Mouse (Mus musculus): ENCODE results near the gene Prkch. TPM values are rescaled to one million over a fixed set of nuclear protein-coding genes. Genes with fewer than 3 reads are reported as not detected.
"Not testable (repeated sequence)": the region's sequence is repeated elsewhere in the genome, so short reads cannot be mapped to it uniquely, and the experiment has no call there.

Prkch gene
- 4.0 and 4.9 TPM in 2 replicates for polyA plus RNA-seq (2016; fragmentation: Nextera tagmentation; extraction: Ambion mirVana)

DNA sequence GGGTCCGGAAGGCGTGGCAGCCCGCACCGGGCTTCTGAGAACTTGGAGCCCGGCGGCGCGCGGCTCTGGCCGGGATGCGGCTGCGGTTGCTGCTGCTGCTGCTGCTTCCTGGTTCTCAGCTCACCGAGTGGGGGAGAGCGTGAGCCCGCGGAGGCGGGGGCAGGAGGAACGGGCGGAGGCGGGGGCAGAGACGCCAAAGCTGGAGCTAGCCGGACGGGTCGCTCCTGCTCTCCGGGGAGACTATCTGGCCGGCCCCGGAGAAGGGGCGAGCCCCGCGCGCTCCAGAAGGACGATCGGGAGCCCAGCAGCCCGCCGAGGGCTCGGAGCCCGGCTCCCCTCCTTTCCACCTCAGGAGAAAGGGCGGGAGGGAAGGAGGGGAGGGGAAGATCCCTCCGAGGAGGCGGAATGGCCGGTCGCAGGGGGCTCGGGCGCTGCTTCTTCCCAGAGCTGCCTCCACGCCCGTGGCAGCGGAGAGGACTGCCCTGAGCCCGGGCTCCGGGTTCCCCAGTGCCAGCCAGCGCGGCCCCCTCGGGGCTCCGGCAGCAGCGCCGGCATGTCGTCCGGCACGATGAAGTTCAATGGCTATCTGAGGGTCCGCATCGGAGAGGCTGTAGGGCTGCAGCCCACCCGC is at the start of gene Prkch:
Gene Prkch, plus strand, starts transcription at position 187 of the 631 bp plus-strand sequence.
- H3K4me3 ChIP-seq, result peak within 1 kb of the TSS; percentile 75
- H3K9me3 ChIP-seq (replicated peaks), result no peaks in the 10 kb centered on the region
- no peaks in the 10 kb centered on the region for H3K36me3 ChIP-seq
- peak; percentile 87 for DNase-seq (ENCODE audit: low spot score)
- peaks cover 73% of the 10 kb centered on the region for H3K27me3 ChIP-seq (ENCODE audit: low read depth, poor library complexity, severe bottlenecking)
- peaks cover 21% of the 10 kb centered on the region for H3K4me1 ChIP-seq
- H3K27ac ChIP-seq (replicated peaks), result peak within 1 kb of the TSS; percentile 87
- under 1% methylated on average over 53 of the region's 61 CpGs for WGBS

DNA sequence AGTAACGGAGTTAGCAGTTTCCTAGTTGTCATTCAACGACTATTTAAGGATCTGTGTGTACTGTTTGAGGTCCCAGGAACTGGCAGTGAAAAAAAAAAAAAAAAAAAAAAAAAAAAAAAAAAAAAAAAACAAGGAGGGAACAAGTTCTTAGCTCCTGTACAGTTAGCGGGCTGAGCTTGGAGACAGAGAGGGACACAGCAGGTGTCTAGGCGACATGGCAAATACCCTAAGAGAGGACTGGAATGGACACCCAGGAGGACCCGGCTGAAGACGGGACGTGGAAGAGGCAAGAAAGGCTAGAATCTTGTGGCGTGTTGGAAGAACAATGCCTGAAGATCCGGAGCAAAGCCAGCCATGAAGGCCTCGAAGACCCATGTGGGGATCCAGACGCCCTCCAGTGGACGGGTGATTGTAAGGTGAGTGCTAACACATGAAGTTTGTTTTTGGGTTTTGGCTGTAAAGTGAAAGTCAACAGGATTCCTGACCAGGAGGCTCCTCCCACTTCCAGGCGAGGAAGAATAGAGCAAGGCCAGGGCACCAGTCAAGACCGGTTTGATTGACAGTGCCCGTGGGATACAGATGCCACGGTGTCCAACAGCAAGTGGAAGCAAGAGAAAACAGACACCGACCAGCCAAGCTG is 47.0 kb upstream of the Prkch start:
- Histone ChIP-seq H3K27me3 (ENCODE audit: low read depth, poor library complexity, severe bottlenecking) (peaks cover 20% of the 10 kb centered on the region), H3K27ac (replicated peaks) (no peak overlapping the region), H3K36me3 (no peaks in the 10 kb centered on the region), H3K4me3 (peak overlapping the region; percentile 14), H3K9me3 (replicated peaks) (no peaks in the 10 kb centered on the region), H3K4me1 (peaks cover 14% of the 10 kb centered on the region)
- 30% methylated on average over 17 of the region's 17 CpGs for WGBS
- DNase-seq (ENCODE audit: low spot score), result no peak

DNA sequence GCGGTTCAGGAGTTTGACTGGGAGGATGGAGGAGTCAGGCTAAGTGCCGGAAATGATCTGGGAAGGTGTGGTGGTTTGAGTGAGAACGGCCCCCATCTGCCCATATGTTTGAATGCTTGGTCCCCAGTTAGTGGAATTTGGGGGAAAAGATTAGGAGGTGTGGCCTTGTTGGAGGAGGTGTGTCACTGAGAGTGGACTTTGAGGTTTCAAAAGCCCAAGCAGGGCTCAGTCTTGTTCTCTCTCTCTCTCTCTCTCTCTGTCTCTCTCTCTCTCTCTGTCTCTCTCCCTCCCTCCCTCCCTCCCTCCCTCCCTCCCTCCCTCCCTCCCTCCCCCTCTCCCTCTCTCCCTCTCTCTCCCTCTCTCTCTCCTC is 46.5 kb upstream of the Prkch start:
- H3K36me3 ChIP-seq; H3K9me3 ChIP-seq (replicated peaks); DNase-seq (ENCODE audit: low spot score); H3K27ac ChIP-seq (replicated peaks): not testable (repeated sequence)
- H3K4me3 ChIP-seq, result peak overlapping the region; percentile 14; the same call in 1 of the 2 replicates
- 62% methylated on average over 3 of the region's 3 CpGs for WGBS
- peaks cover 25% of the 10 kb centered on the region for H3K27me3 ChIP-seq (ENCODE audit: low read depth, poor library complexity, severe bottlenecking)
- peaks cover 14% of the 10 kb centered on the region for H3K4me1 ChIP-seq

DNA sequence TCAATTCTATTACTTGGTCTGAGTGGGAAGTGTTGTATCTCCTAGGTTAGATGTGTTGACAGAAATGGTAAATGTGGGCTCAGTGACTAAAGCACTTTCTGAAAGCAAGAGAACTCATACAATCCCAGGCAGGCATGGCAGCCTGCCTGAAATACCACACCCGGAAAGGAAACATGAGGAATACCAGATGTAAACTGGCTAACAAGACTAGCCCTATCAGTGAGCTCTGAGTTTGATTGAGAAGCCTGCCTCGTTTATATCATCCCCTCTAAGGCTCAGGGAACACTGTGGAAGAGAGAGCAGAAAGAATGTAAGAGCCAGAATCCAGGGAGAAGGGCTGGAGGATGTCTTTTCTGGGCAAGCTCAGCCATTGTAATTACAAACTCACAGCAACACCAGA is 45.4 kb upstream of the Prkch start:
- WGBS, result 50% methylated on average over 2 of the region's 2 CpGs
- no peaks in the 10 kb centered on the region for H3K9me3 ChIP-seq (replicated peaks)
- peaks cover 35% of the 10 kb centered on the region for H3K27me3 ChIP-seq (ENCODE audit: low read depth, poor library complexity, severe bottlenecking)
- H3K27ac ChIP-seq (replicated peaks), result no peak overlapping the region
- no peaks in the 10 kb centered on the region for H3K36me3 ChIP-seq
- H3K4me3 ChIP-seq, result peak overlapping the region; percentile 16; the same call in 1 of the 2 replicates
- DNase-seq (ENCODE audit: low spot score), result no peak
- peaks cover 14% of the 10 kb centered on the region for H3K4me1 ChIP-seq

DNA sequence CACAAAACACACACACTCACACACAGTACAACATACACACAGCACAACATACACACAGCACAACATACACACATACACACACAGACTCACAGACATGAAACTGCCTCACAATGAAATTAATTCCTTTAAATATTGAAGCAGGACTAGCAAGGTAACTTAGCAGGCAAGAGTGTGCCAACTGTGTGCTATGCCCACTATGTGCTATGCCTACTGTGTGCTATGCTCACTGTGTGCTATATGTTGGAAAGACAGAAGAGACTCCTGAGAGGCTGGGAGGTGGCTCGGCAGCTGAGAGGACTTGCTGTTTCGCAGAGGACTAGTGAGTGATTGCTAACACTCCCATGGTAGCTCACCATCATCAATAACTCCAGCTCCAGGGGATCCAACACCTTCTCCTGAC is 44.2 kb upstream of the Prkch start:
- no peak overlapping the region for H3K4me3 ChIP-seq
- WGBS, result 92% methylated on average over 2 of the region's 2 CpGs
- no peaks in the 10 kb centered on the region for H3K36me3 ChIP-seq
- H3K9me3 ChIP-seq (replicated peaks), result no peaks in the 10 kb centered on the region
- no peak overlapping the region for H3K27ac ChIP-seq (replicated peaks)
- H3K27me3 ChIP-seq (ENCODE audit: low read depth, poor library complexity, severe bottlenecking), result peaks cover 48% of the 10 kb centered on the region
- DNase-seq (ENCODE audit: low spot score), result no peak
- peaks cover 17% of the 10 kb centered on the region for H3K4me1 ChIP-seq

DNA sequence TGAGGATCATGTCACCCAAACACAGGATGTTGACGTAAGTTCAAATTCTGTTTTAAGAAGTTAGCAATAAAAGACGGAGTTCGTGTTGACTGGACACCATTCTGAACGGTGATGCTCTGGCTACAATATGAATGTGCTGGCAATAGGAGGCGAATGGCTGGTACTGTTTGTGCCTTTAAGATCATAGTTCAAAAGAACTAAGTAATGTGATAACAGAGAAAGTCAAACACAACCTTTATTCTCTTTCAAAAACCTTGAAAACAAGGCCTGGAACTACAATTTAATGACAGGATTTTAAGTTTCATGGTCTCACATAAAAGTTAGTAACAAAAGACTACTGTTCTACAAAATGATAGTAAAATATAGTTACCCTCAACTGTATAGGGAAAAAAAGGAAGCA is 41.4 kb upstream of the Prkch start:
- no peaks in the 10 kb centered on the region for H3K9me3 ChIP-seq (replicated peaks)
- WGBS, result 92% methylated on average over 5 of the region's 5 CpGs
- DNase-seq (ENCODE audit: low spot score), result no peak
- H3K4me1 ChIP-seq, result peaks cover 16% of the 10 kb centered on the region
- H3K4me3 ChIP-seq, result no peak overlapping the region
- no peaks in the 10 kb centered on the region for H3K36me3 ChIP-seq
- H3K27ac ChIP-seq (replicated peaks), result no peak overlapping the region
- peaks cover 76% of the 10 kb centered on the region for H3K27me3 ChIP-seq (ENCODE audit: low read depth, poor library complexity, severe bottlenecking)

DNA sequence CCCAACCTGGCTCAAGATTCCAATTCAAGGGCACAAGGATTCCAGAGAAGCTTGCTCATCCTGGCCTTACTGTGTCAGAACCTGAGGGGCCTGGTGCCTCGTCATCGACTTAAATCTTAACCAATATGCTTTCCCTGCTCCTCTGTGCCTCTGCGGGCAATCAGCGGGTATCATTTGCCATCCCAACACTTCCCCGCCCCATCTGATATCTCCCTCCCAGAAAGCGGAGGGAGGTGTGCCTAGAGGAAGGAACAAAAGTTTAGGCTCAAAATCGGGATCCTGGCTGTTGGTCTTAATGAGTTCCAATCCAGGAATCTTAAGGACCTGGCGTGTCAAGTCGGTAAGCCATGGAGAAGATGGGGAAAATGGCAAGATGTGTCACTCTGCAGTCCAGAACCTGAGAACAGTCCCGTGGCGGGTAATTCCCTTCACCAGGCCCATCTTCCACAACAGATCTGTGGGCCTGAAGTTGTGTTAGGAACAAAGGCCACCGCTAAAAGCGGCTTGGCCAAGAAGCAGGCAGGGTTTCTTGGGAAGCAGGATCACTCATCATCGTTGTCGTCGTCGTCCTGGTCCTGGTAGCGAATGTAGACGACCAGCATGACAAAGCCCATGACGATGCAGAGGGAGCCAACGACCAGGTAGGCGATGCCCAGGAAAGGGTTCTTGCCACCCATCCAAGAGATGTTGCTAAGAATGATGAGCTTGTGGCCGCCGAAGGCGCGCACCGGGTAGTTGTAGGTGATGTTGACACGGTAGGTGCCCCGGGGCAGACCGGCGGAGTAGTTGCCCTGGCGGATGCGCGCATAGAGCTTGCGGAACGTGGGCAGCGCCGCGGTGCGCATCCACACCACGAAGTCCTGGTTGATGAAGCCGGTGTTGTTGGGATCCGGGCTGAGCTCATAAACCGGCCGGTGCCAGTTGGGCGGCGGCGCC is 39.6 kb upstream of the Prkch start:
- peak overlapping the region; percentile 53 for H3K4me3 ChIP-seq
- no peaks in the 10 kb centered on the region for H3K9me3 ChIP-seq (replicated peaks)
- DNase-seq (ENCODE audit: low spot score), result no peak
- H3K4me1 ChIP-seq, result peaks cover 14% of the 10 kb centered on the region
- WGBS, result 15% methylated on average over 48 of the region's 48 CpGs
- peaks cover 94% of the 10 kb centered on the region for H3K27me3 ChIP-seq (ENCODE audit: low read depth, poor library complexity, severe bottlenecking)
- no peak overlapping the region for H3K27ac ChIP-seq (replicated peaks)
- H3K36me3 ChIP-seq, result no peaks in the 10 kb centered on the region

DNA sequence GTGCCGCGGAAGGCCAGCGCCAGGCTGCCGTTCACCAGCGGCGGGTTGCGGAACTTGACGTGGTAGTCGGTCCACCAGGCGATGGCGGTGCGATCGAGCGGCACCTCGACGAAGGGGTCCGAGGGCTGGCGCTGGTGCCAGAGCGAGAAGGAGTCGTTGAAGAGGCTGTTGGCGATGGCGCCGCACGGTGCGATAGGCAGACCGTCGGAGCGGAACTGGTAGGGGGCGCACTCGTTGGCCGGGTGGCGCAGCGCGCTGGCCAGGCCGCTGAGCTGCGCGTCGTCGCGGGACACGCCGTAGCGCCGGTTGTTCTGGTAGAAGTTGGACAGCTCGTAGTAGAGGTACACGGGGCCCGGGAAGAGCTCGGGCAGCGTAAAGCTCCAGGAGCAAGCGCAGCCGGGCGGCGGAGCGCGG is 38.9 kb upstream of the Prkch start:
- peaks cover 14% of the 10 kb centered on the region for H3K4me1 ChIP-seq
- H3K36me3 ChIP-seq, result no peaks in the 10 kb centered on the region
- H3K27ac ChIP-seq (replicated peaks), result no peak overlapping the region; the same call in 1 of the 2 replicates
- H3K9me3 ChIP-seq (replicated peaks), result no peaks in the 10 kb centered on the region
- DNase-seq (ENCODE audit: low spot score), result peak; percentile 63
- WGBS, result 1% methylated on average over 55 of the region's 55 CpGs
- H3K27me3 ChIP-seq (ENCODE audit: low read depth, poor library complexity, severe bottlenecking), result peaks cover 100% of the 10 kb centered on the region
- H3K4me3 ChIP-seq, result peak overlapping the region; percentile 53

DNA sequence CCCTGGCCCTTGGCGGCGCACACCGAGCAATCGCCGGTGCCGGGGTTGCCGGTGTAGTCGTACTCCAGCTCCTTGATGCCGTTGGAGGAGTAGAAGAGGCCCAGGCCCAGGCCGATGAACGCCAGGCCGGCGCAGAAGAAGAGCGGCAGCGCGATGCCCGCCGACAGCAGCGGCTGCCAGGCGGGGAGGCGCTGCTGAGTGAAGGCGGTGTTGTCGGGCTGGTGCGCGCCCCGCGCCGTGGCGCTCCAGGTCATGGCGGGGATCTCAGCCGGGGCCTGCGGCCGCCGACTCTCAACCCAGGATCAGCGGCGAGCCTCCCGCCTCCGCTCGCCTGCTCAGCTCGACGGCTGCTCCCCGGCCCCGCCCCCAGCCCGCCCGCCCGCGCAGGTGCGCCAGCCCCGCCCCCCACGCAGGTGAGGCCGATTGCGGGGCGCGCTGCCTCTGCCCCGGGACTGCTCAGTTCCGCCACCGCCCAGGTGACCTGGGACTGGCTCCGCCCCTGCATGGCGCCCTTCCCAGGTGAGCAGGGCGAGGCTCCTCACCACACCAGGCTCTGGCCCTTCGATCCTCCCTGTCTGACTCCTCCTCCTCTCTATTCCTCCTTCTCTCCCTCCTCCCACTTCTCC is 38.4 kb upstream of the Prkch start, which contains the start of gene Tmem30b:
Gene Tmem30b, minus strand, starts transcription at position 307 of the 626 bp plus-strand sequence.
- WGBS, result 3% methylated on average over 59 of the region's 61 CpGs
- H3K27ac ChIP-seq (replicated peaks), result no peak within 1 kb of the TSS; the same call in 1 of the 2 replicates
- peaks cover 14% of the 10 kb centered on the region for H3K4me1 ChIP-seq
- H3K9me3 ChIP-seq (replicated peaks), result no peaks in the 10 kb centered on the region
- no peaks in the 10 kb centered on the region for H3K36me3 ChIP-seq
- DNase-seq (ENCODE audit: low spot score), result no peak
- H3K4me3 ChIP-seq, result peak within 1 kb of the TSS; percentile 53
- H3K27me3 ChIP-seq (ENCODE audit: low read depth, poor library complexity, severe bottlenecking), result peaks cover 99% of the 10 kb centered on the region

DNA sequence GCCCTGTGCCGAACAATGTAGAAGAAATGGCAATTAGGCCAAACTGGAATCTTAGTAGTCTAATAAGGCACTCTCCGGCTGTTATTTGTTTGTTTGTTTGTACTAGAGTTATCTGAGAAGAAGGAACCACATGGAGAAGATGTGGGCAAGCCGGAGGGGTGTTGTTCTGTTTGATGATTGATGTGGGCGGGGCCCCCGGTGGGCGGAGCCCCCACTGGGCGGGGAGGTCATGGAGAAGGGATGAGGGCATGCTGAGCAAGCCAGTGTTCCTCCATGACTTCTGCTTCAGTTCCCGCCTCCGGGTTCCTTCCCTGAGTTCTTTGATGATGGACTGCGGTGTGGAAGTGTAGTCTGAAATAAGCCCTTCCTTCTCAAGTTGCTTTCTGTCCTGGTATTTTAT is 37.0 kb upstream of the Prkch start:
- Histone ChIP-seq H3K4me1 (peaks cover 14% of the 10 kb centered on the region), H3K4me3 (no peak overlapping the region), H3K27me3 (ENCODE audit: low read depth, poor library complexity, severe bottlenecking) (peaks cover 98% of the 10 kb centered on the region), H3K9me3 (replicated peaks) (no peaks in the 10 kb centered on the region), H3K27ac (replicated peaks) (no peak overlapping the region), H3K36me3 (no peaks in the 10 kb centered on the region)
- 41% methylated on average over 10 of the region's 10 CpGs for WGBS
- no peak for DNase-seq (ENCODE audit: low spot score)

DNA sequence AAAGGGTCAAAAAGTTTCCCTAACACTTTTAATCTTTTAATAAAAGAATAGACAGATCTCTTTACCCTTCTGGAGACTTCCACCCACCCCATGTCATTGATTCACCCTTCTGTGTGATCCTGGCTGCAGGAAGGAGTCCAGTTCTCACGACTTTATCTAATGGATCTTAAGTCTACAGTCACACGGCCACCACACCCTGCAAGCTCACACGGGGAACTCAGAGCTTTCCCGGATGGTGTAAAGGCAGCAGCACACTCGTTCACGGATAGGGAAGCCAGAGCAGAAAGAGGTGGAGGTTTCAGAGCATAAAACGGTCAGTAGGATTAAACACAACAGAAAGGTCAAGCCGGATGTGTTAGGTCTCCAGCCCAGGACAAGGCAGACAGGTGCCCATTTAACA is 36.3 kb upstream of the Prkch start:
- no peak for DNase-seq (ENCODE audit: low spot score)
- H3K27me3 ChIP-seq (ENCODE audit: low read depth, poor library complexity, severe bottlenecking), result peaks cover 98% of the 10 kb centered on the region
- H3K4me3 ChIP-seq, result no peak overlapping the region
- H3K9me3 ChIP-seq (replicated peaks), result no peaks in the 10 kb centered on the region
- H3K36me3 ChIP-seq, result no peaks in the 10 kb centered on the region
- no peak overlapping the region for H3K27ac ChIP-seq (replicated peaks)
- H3K4me1 ChIP-seq, result peaks cover 14% of the 10 kb centered on the region
- 83% methylated on average over 8 of the region's 8 CpGs for WGBS

DNA sequence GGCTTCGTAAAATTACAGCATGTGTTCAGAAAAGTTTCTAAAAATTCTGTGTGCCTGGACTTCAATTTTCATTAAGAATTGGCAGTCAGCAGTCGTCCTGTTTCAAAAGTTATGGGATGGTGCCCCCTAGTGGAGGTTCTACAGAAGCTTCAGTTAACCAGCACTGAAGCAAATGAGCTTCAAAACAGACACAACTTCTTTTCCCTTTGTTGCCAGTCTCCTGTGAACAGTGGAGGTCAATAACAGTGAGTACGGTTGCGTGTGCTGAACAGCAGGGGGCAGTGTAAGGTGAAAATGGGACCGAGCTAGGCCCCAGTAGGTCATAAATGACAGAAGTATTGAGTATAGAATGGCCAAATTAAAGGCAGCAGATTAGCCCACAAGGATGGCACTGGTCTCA is 30.4 kb upstream of the Prkch start:
- Histone ChIP-seq H3K36me3 (no peaks in the 10 kb centered on the region), H3K27ac (replicated peaks) (no peak overlapping the region), H3K9me3 (replicated peaks) (no peaks in the 10 kb centered on the region), H3K27me3 (ENCODE audit: low read depth, poor library complexity, severe bottlenecking) (peaks cover 39% of the 10 kb centered on the region), H3K4me1 (no peaks in the 10 kb centered on the region), H3K4me3 (no peak overlapping the region)
- DNase-seq (ENCODE audit: low spot score), result peak; percentile 54
- WGBS, result 9% methylated on average over 5 of the region's 5 CpGs

Data from midbrain, embryonic 10.5 days (tissue).